Mouse (Mus musculus) stomach, embryonic 14.5 days (tissue): Measurements from ENCODE around the gene Smim12. TPM values are rescaled to one million over a fixed set of nuclear protein-coding genes. Genes with fewer than 3 reads are reported as not detected.

ENCODE experiments used
- ATAC-seq: fragments of 200-750 bp; cut with Nextera tagmentation; 2 replicates; pipeline ENCODE4 v1.8.0; 2017; ENCODE audit warnings: low read depth, moderate TSS enrichment; ENCODE audit not compliant: insufficient number of reproducible peaks, insufficient read depth, low FRiP score
- H3K27ac ChIP-seq: fragments of 300-500 bp; sonication (generic); 2 replicates; pipeline ENCODE4 v1.5.1; 2014; ENCODE audit warnings: mild to moderate bottlenecking, low read length, moderate library complexity, mixed read lengths
- H3K27me3 ChIP-seq: fragments of 300-500 bp; sonication (generic); 2 replicates; pipeline ENCODE4 v1.6.1; 2014; ENCODE audit warnings: low read length, control low read depth, mixed read lengths; ENCODE audit not compliant: control insufficient read depth, insufficient read depth
- H3K36me3 ChIP-seq: fragments of 300-500 bp; sonication (generic); 2 replicates; pipeline ENCODE4 v1.6.1; 2014; ENCODE audit warnings: mild to moderate bottlenecking, control low read depth, low read length, moderate library complexity, mixed read lengths; ENCODE audit not compliant: control insufficient read depth, insufficient read depth
- H3K4me1 ChIP-seq: fragments of 300-500 bp; sonication (generic); 2 replicates; pipeline ENCODE4 v1.6.1; 2014; ENCODE audit warnings: low read length, control low read depth, mixed read lengths; ENCODE audit not compliant: control insufficient read depth, insufficient read depth
- H3K4me2 ChIP-seq: fragments of 300-500 bp; sonication (generic); replicated peaks from 2 replicates; pipeline ENCODE4 v1.6.1; 2014; ENCODE audit warnings: low read depth, low read length, control low read depth
- H3K4me3 ChIP-seq: fragments of 300-500 bp; sonication (generic); 2 replicates; pipeline ENCODE4 v1.5.1; 2014; ENCODE audit warnings: low read depth, low read length, control low read depth
- H3K9ac ChIP-seq: fragments of 300-500 bp; sonication (generic); replicated peaks from 2 replicates; pipeline ENCODE4 v1.6.1; 2014; ENCODE audit warnings: low read depth, mild to moderate bottlenecking, control low read depth, low read length, moderate library complexity, mixed read lengths
- H3K9me3 ChIP-seq: fragments of 300-500 bp; sonication (generic); 2 replicates; pipeline ENCODE4 v1.6.1; 2016; ENCODE audit warnings: low read depth, low read length, control low read depth; ENCODE audit not compliant: control insufficient read depth
- WGBS: fragments of 180-500 bp; shearing (Covaris S2); extraction: QIAGEN DNeasy Blood & Tissue Kit; methylation state at CpG from one replicate; pipeline ENCODE4 v1.1.7; 2014; 5-methylcytosine and 5-hydroxymethylcytosine counted together
- polyA plus RNA-seq: library from polyadenylated mRNA; unstranded; fragments of >200 nt; fragmentation: Nextera tagmentation; extraction: Ambion mirVana; gene quantifications from 2 replicates; pipeline ENCODE4 v1.2.1, GENCODE M21; 2014

Smim12 gene
- polyA plus RNA-seq: 55.4 and 55.6 TPM in 2 replicates

DNA sequence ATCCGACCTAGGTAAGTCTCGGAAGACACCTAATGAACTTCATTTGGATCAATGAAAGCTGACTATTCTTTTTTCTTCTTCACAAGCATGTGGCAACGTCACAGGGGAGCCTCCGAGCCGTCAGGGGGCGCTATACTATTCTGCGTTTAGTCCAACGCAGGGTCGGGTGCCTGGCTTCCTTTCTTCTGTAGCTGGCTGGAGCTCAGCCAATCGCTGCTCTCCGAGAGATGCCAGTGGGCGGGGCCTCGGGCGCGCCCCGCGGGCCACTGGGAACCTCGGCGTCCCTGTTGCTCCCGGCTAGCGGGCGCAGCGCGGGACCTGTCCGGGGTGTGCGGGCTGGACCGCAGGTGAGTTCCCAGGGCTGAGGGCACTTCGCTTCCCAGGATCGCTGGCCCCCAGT lies at the start of gene Smim12:
Gene Smim12 (plus strand): TSS at position 233 of the 400 bp plus-strand sequence.
- Histone ChIP-seq H3K27me3 (no peaks in the 10 kb centered on the region), H3K9ac (peak within 1 kb of the TSS; percentile 86), H3K36me3 (peaks cover 4% of the 10 kb centered on the region; the same call in 1 of the 2 replicates), H3K4me3 (peak within 1 kb of the TSS; percentile 76), H3K9me3 (no peaks in the 10 kb centered on the region), H3K4me1 (peaks cover 6% of the 10 kb centered on the region; the same call in 1 of the 2 replicates), H3K4me2 (peak within 1 kb of the TSS; percentile 69), H3K27ac (no peak within 1 kb of the TSS)
- under 1% methylated on average over 29 of the region's 29 CpGs for WGBS
- peak; percentile 96 for ATAC-seq

DNA sequence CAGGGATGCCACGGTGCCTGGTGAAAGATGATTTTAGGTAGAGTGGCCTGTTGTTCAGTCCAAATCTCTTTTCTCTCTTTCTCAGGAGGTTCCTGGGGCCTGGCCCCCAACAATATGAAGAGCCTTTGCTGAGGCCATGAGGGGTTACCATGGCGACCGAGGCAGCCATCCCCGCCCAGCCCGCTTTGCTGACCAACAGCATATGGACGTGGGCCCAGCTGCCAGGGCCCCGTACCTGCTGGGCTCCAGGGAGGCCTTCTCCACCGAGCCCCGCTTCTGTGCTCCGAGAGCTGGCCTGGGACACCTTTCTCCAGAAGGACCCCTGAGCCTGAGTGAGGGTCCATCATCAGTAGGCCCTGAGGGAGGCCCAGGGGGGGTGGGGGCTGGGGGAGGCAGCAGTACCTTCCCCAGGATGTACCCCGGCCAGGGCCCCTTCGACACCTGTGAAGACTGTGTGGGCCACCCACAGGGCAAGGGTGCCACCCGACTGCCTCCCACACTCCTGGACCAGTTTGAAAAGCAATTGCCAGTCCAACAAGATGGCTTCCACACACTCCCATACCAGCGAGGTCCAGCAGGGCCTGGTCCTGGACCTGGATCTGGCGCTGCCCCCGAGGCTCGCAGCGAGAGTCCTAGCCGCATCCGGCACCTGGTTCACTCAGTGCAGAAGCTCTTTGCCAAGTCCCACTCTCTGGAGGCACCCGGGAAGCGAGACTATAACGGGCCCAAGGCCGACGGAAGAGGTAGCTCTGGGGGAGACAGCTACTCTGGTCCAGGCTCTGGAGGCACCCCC lies 48.9 kb upstream of the Smim12 start:
- Histone ChIP-seq H3K4me2 (no peak overlapping the region), H3K4me1 (no peaks in the 10 kb centered on the region), H3K4me3 (no peak overlapping the region), H3K27ac (no peak overlapping the region), H3K9me3 (no peaks in the 10 kb centered on the region), H3K27me3 (no peaks in the 10 kb centered on the region), H3K9ac (no peak overlapping the region), H3K36me3 (no peaks in the 10 kb centered on the region)
- no peak for ATAC-seq
- 82% methylated on average over 25 of the region's 25 CpGs for WGBS

DNA sequence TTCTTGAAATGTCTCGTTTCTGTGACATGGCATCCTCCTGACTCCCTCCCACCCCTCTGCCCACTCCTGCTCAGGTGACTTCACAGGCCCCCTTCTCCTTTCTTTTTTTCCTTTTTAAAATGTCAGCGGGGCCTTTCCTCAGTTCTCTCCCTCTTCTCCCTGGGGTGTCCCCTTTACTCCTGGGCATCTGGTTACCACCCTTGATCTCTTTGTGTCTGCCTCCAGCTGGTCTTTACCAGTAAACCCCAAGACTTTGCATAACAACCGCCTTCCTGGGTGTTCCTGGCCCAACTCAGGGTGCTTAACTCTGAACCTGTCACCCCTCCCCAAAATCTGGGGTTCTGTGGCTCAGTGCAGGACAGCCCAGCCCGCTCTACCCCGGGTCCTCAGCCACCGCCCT lies 45.0 kb upstream of the Smim12 start:
- Histone ChIP-seq H3K9me3 (no peaks in the 10 kb centered on the region), H3K27ac (no peak overlapping the region), H3K4me3 (no peak overlapping the region), H3K4me2 (no peak overlapping the region), H3K4me1 (no peaks in the 10 kb centered on the region), H3K27me3 (no peaks in the 10 kb centered on the region), H3K36me3 (no peaks in the 10 kb centered on the region), H3K9ac (no peak overlapping the region)
- ATAC-seq: no peak
- 42% methylated on average over 6 of the region's 6 CpGs for WGBS

DNA sequence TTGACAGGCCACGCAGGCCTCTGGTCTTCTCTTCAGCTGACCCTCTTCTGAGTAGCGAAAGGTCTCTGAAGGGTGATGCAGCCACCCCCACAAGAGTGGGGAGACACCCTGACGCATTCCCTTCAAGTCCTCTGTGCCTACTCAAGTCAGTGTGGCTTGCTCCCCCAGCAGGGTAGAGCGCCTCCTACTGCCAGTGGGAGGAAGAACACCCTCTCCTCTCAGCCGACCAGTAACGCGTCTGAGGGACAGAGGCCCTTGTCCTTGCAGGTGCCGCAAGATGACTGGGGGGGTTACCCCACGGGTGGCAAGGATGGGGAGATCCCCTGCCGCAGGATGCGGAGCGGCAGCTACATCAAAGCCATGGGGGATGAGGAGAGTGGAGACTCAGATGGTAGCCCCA lies 44.2 kb upstream of the Smim12 start:
- no peaks in the 10 kb centered on the region for H3K27me3 ChIP-seq
- 59% methylated on average over 12 of the region's 12 CpGs for WGBS

DNA sequence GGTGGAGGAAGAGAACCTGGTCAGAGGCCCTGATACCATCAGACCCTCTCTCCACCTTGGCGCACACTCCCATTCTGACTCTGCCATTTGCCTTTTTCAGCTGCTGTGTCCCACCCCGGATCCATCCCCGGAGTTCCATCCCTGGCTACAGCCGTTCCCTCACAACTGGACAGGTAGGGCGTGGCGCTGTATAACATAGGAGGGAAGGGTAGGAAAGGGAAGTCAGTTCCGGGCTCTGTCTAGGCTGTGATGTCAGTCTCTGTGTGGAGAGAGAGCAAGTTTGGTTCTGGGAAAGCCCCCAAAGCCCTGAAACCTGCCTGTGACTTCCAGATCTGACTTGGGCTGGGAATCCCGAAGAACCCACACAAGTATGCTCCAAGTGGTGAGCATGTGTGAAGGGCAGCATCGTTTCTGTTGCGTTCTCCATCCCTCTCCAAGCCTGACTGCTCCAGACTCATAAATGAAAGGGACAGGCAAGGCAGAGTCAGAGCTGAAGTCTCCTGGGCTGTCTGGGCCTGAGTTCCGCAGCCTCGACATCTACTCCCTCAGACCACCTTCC lies 43.3 kb upstream of the Smim12 start:
- Histone ChIP-seq H3K27ac (no peak overlapping the region), H3K4me1 (no peaks in the 10 kb centered on the region), H3K9ac (no peak overlapping the region), H3K36me3 (no peaks in the 10 kb centered on the region), H3K27me3 (no peaks in the 10 kb centered on the region), H3K4me3 (no peak overlapping the region), H3K4me2 (no peak overlapping the region), H3K9me3 (no peaks in the 10 kb centered on the region)
- no peak for ATAC-seq
- 85% methylated on average over 12 of the region's 12 CpGs for WGBS

More for the DNA sequence above, 44.2 kb upstream of the Smim12 start:
- Histone ChIP-seq H3K27ac (no peak overlapping the region), H3K36me3 (no peaks in the 10 kb centered on the region), H3K4me2 (no peak overlapping the region), H3K9me3 (no peaks in the 10 kb centered on the region), H3K9ac (no peak overlapping the region), H3K4me3 (no peak overlapping the region), H3K4me1 (no peaks in the 10 kb centered on the region)
- ATAC-seq: no peak

DNA sequence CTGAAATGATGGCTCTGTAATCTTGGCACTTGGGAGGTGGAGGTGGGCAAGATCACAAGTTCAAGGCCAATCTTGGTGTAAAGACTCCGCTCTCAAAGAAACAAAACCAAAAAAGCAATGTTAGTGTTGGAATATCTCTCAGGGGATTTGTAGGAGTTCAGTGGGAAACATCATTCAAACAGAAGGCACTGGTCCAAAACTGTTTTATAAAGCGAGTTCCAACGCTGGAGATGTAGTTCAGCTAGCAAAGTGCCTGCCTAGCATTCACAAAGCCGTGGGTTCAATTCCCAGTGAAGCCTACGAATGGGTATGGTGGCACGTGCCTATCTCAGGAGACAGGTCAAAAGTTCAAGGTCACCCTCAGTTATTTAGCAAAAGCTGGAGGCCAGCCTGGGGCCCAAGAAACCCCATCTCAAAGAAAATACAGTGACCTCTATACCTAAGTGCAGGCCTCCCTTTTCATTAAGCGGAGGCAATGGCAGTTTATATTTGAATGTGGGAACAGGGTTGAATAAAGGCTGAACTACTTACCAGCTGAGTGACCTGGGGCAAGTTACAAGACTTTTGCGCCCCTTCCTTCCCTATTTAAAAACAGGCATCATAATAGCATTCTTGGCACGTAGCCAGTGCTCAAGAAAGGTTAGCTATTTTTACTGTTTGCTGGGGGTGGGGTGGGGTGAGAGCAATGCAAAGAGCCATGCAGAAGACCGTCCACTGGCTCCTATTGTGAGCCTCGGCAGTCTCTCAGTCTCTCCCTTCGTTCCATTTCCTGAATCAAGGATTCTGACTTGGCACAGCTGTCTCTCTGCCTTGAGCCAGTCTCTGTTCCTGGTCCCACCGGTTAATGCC lies 42.6 kb upstream of the Smim12 start:
- Histone ChIP-seq H3K9ac (no peak overlapping the region), H3K36me3 (no peaks in the 10 kb centered on the region), H3K27ac (no peak overlapping the region), H3K4me3 (no peak overlapping the region), H3K4me2 (no peak overlapping the region), H3K4me1 (no peaks in the 10 kb centered on the region), H3K9me3 (no peaks in the 10 kb centered on the region), H3K27me3 (no peaks in the 10 kb centered on the region)
- 60% methylated on average over 13 of the region's 13 CpGs for WGBS
- no peak for ATAC-seq

DNA sequence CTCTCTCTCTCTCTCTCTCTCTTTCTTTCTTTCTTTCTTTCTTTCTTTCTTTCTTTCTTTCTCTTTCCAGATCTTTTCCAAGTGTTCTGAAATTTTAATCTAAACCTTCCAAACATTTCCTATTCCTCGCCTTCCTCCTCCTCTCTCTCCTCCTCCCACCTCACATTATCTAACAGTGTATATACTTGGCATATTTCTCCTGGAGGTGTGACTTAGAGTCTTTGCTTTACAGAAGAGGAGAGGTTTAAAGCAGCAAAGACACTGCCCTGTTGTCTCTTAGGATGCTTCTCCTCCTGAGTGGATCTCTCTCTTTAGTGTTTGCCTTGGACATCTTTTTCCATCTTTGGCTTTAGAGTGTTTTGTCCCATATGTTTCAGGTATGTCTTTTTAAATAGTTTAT lies 40.5 kb upstream of the Smim12 start:
- WGBS: 58% methylated on average over 1 of the region's 1 CpGs
- no peaks in the 10 kb centered on the region for H3K36me3 ChIP-seq
- no peaks in the 10 kb centered on the region for H3K27me3 ChIP-seq
- no peak for ATAC-seq
- H3K27ac ChIP-seq: no peak overlapping the region
- no peak overlapping the region for H3K4me2 ChIP-seq
- no peaks in the 10 kb centered on the region for H3K9me3 ChIP-seq
- no peaks in the 10 kb centered on the region for H3K4me1 ChIP-seq
- H3K4me3 ChIP-seq: no peak overlapping the region
- H3K9ac ChIP-seq: no peak overlapping the region

DNA sequence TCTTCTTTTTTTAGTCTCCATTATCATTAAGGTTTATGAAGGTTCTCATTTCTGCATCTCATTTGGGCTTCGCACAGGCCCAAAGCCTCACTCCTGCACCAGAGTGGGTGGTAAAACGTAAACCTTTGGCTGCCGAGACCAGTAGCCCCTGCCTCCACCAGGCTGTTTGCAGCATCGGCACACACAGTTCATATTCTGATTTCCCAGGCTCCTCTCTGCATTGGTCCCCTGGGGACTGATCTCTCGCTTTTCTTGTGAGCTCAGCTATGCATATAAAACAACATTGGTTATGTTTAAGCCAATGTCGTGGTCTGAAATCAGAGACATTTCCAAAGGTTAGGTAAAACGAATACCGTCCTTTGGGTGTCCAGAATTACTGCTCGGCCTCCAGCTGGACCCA lies 32.3 kb upstream of the Smim12 start:
- 79% methylated on average over 9 of the region's 9 CpGs for WGBS
- H3K36me3 ChIP-seq: no peaks in the 10 kb centered on the region
- H3K9me3 ChIP-seq: no peaks in the 10 kb centered on the region
- ATAC-seq: no peak
- peaks cover 11% of the 10 kb centered on the region; the same call in 1 of the 2 replicates for H3K27me3 ChIP-seq
- no peak overlapping the region for H3K4me2 ChIP-seq
- H3K4me3 ChIP-seq: no peak overlapping the region
- H3K4me1 ChIP-seq: no peaks in the 10 kb centered on the region
- H3K27ac ChIP-seq: no peak overlapping the region
- no peak overlapping the region for H3K9ac ChIP-seq
